Mouse (Mus musculus): ENCODE data around the gene Metap1d. TPM values are rescaled to one million over a fixed set of nuclear protein-coding genes. Genes with fewer than 3 reads are reported as not detected.

Gene Metap1d
- total and polyA plus RNA-seq, 2 experiments = 28.0 to 35.0 TPM

GRCm38 (mm10) chr2:71527323-71528013, 74.4 kb downstream of the Metap1d start:
- TF ChIP-seq CTCF (IDR thresholded peaks at IDR 0.05; ENCODE audit: low read depth, low read length) = no peak
- TF ChIP-seq POLR2A (IDR thresholded peaks at IDR 0.05; ENCODE audit: extremely low read depth, insufficient read depth, low read length) = no peak
- Histone ChIP-seq H3K27me3 (ENCODE audit: control insufficient read depth, insufficient read depth, low read length) (peaks cover 41% of the 10 kb centered on the region), H3K4me1 (ENCODE audit: control insufficient read depth, insufficient read depth, low read length) (0 out of 2 replicates have a peak, but pooled peaks cover 3% of the 10 kb centered on the region), H3K36me3 (ENCODE audit: control insufficient read depth, insufficient read depth, low read length) (no peaks in the 10 kb centered on the region), H3K27ac (replicated peaks; ENCODE audit: insufficient read depth, low read depth, low read length) (no peak overlapping the region), H3K79me2 (ENCODE audit: control insufficient read depth, insufficient read depth, low read length) (no peaks in the 10 kb centered on the region), H3K4me3 (ENCODE audit: insufficient read depth, low read depth, low read length) (no peak overlapping the region), H3K9ac (ENCODE audit: low read depth, low read length) (no peak overlapping the region)
- no peak for DNase-seq (ENCODE audit: extremely low read depth, low read depth, low spot score)
- WGBS = 8% methylated on average over 24 of the region's 24 CpGs

- Histone ChIP-seq H3K27ac (replicated peaks; ENCODE audit: insufficient read depth, low read depth, low read length) (no peak within 1 kb of the TSS), H3K4me3 (ENCODE audit: insufficient read depth, low read depth, low read length) (peak within 1 kb of the TSS; percentile 51; the same call in 1 of the 2 replicates), H3K27me3 (ENCODE audit: control insufficient read depth, insufficient read depth, low read length) (peaks cover 47% of the 10 kb centered on the region), H3K36me3 (ENCODE audit: control insufficient read depth, insufficient read depth, low read length) (no peaks in the 10 kb centered on the region), H3K4me1 (ENCODE audit: control insufficient read depth, insufficient read depth, low read length) (0 out of 2 replicates have a peak, but pooled peaks cover 3% of the 10 kb centered on the region), H3K9ac (ENCODE audit: low read depth, low read length) (no peak within 1 kb of the TSS), H3K79me2 (ENCODE audit: control insufficient read depth, insufficient read depth, low read length) (no peaks in the 10 kb centered on the region)
- TF ChIP-seq POLR2A (IDR thresholded peaks at IDR 0.05; ENCODE audit: extremely low read depth, insufficient read depth, low read length) = no peak
- WGBS = 6% methylated on average over 26 of the region's 26 CpGs
- DNase-seq (ENCODE audit: extremely low read depth, low read depth, low spot score) = no peak
Measured at GRCm38 (mm10) chr2:71528014-71528713, 75.1 kb downstream of the Metap1d start, which contains the start of gene Dlx1. Gene Dlx1, plus strand, starts transcription at chr2:71528113.

GRCm38 (mm10) chr2:71528714-71529510, 75.8 kb downstream of the Metap1d start:
- H3K27ac ChIP-seq (replicated peaks; ENCODE audit: insufficient read depth, low read depth, low read length) = no peak overlapping the region
- 0 out of 2 replicates have a peak, but pooled peaks cover 3% of the 10 kb centered on the region for H3K4me1 ChIP-seq (ENCODE audit: control insufficient read depth, insufficient read depth, low read length)
- DNase-seq (ENCODE audit: extremely low read depth, low read depth, low spot score) = no peak
- TF ChIP-seq POLR2A (IDR thresholded peaks at IDR 0.05; ENCODE audit: extremely low read depth, insufficient read depth, low read length) = no peak
- TF ChIP-seq CTCF (IDR thresholded peaks at IDR 0.05; ENCODE audit: low read depth, low read length) = no peak
- no peak overlapping the region for H3K9ac ChIP-seq (ENCODE audit: low read depth, low read length)
- H3K4me3 ChIP-seq (ENCODE audit: insufficient read depth, low read depth, low read length) = peak overlapping the region; percentile 51; the same call in 1 of the 2 replicates
- no peaks in the 10 kb centered on the region for H3K79me2 ChIP-seq (ENCODE audit: control insufficient read depth, insufficient read depth, low read length)
- no peaks in the 10 kb centered on the region for H3K36me3 ChIP-seq (ENCODE audit: control insufficient read depth, insufficient read depth, low read length)
- 2% methylated on average over 54 of the region's 57 CpGs for WGBS
- peaks cover 48% of the 10 kb centered on the region for H3K27me3 ChIP-seq (ENCODE audit: control insufficient read depth, insufficient read depth, low read length)

- Histone ChIP-seq H3K79me2 (ENCODE audit: control insufficient read depth, insufficient read depth, low read length) (no peaks in the 10 kb centered on the region), H3K27ac (replicated peaks; ENCODE audit: insufficient read depth, low read depth, low read length) (no peak overlapping the region), H3K9ac (ENCODE audit: low read depth, low read length) (no peak overlapping the region), H3K4me1 (ENCODE audit: control insufficient read depth, insufficient read depth, low read length) (0 out of 2 replicates have a peak, but pooled peaks cover 3% of the 10 kb centered on the region), H3K4me3 (ENCODE audit: insufficient read depth, low read depth, low read length) (peak overlapping the region; percentile 51; the same call in 1 of the 2 replicates), H3K36me3 (ENCODE audit: control insufficient read depth, insufficient read depth, low read length) (no peaks in the 10 kb centered on the region), H3K27me3 (ENCODE audit: control insufficient read depth, insufficient read depth, low read length) (peaks cover 54% of the 10 kb centered on the region)
- WGBS = 1% methylated on average over 60 of the region's 60 CpGs
- DNase-seq (ENCODE audit: extremely low read depth, low read depth, low spot score) = peak; percentile 75
- TF ChIP-seq CTCF (IDR thresholded peaks at IDR 0.05; ENCODE audit: low read depth, low read length) = no peak
- TF ChIP-seq POLR2A (IDR thresholded peaks at IDR 0.05; ENCODE audit: extremely low read depth, insufficient read depth, low read length) = no peak
Measured at GRCm38 (mm10) chr2:71529511-71530351, 76.7 kb downstream of the Metap1d start.

Measured in liver, adult 2 months (tissue).